Mouse (Mus musculus) stomach, postnatal 0 days (tissue): ENCODE measurements around the gene Slc24a3.

Experiments used
- CTCF ChIP-seq: IDR thresholded peaks from 2 replicates; pipeline ENCODE4 v1.5.1; 2016; ENCODE audit warnings: antibody characterized with exemption, low read depth, mild to moderate bottlenecking, moderate library complexity
- EP300 ChIP-seq: optimal IDR thresholded peaks from 2 replicates; pipeline ENCODE3; 2016; ENCODE audit warnings: antibody characterized with exemption

GRCm38 (mm10) chr2:145382908-145383770 is 215.6 kb downstream of the Slc24a3 start:
- TF ChIP-seq CTCF, result no peak
- no peak for TF ChIP-seq EP300
